Mouse (Mus musculus) intestine, embryonic 16.5 days (tissue): ENCODE measurements around the gene Nme7. TPM values are rescaled to one million over a fixed set of nuclear protein-coding genes. Genes with fewer than 3 reads are reported as not detected.

ENCODE experiments used
- ATAC-seq: fragments of 200-750 bp; cut with Nextera tagmentation; 2 replicates; pipeline ENCODE4 v1.8.0; 2017; ENCODE audit warnings: moderate TSS enrichment, moderate library complexity
- H3K27ac ChIP-seq: fragments of 300-500 bp; sonication (generic); 2 replicates; pipeline ENCODE4 v1.5.1; 2014; ENCODE audit warnings: mild to moderate bottlenecking, low read length
- H3K27me3 ChIP-seq: fragments of 300-500 bp; sonication (generic); replicated peaks from 2 replicates; pipeline ENCODE4 v1.6.1; 2014; ENCODE audit warnings: low read length, control low read depth, mixed read lengths; ENCODE audit not compliant: control insufficient read depth, insufficient read depth
- H3K36me3 ChIP-seq: fragments of 300-500 bp; sonication (generic); 2 replicates; pipeline ENCODE4 v1.6.1; 2014; ENCODE audit warnings: low read length, control low read depth; ENCODE audit not compliant: control insufficient read depth, insufficient read depth
- H3K4me1 ChIP-seq: fragments of 300-500 bp; sonication (generic); 2 replicates; pipeline ENCODE4 v1.6.1; 2014; ENCODE audit warnings: low read length, control low read depth, mixed read lengths; ENCODE audit not compliant: control insufficient read depth, insufficient read depth
- H3K4me2 ChIP-seq: fragments of 300-500 bp; sonication (generic); 2 replicates; pipeline ENCODE4 v1.6.1; 2014; ENCODE audit warnings: low read depth, low read length, control low read depth
- H3K4me3 ChIP-seq: fragments of 300-500 bp; sonication (generic); 2 replicates; pipeline ENCODE4 v1.5.1; 2014; ENCODE audit warnings: mild to moderate bottlenecking, low read length
- H3K9ac ChIP-seq: fragments of 300-500 bp; sonication (generic); 2 replicates; pipeline ENCODE4 v1.6.1; 2014; ENCODE audit warnings: low read depth, low read length
- H3K9me3 ChIP-seq: fragments of 300-500 bp; sonication (generic); 2 replicates; pipeline ENCODE4 v1.6.1; 2016; ENCODE audit warnings: low read length, control low read depth; ENCODE audit not compliant: control insufficient read depth
- WGBS: fragments of 180-500 bp; shearing (Covaris S2); extraction: QIAGEN DNeasy Blood & Tissue Kit; methylation state at CpG from one replicate; pipeline ENCODE4 v1.1.7; 2014; 5-methylcytosine and 5-hydroxymethylcytosine counted together
- polyA plus RNA-seq: library from polyadenylated mRNA; unstranded; fragments of >200 nt; fragmentation: Nextera tagmentation; extraction: Ambion mirVana; gene quantifications from 2 replicates; pipeline ENCODE4 v1.2.1, GENCODE M21; 2015

Gene Nme7
- polyA plus RNA-seq, 1 experiment from 2014 or later, result 30.8 TPM

- 54% methylated on average over 7 of the region's 7 CpGs for WGBS
- Histone ChIP-seq H3K27ac (peak overlapping the region; percentile 70), H3K36me3 (no peaks in the 10 kb centered on the region), H3K9me3 (no peaks in the 10 kb centered on the region), H3K9ac (no peak overlapping the region), H3K4me1 (peaks cover 3% of the 10 kb centered on the region; the same call in 1 of the 2 replicates), H3K4me2 (no peak overlapping the region), H3K4me3 (no peak overlapping the region), H3K27me3 (no peaks in the 10 kb centered on the region)
- peak; percentile 56 for ATAC-seq
Measured at GRCm38 (mm10) chr1:164411306-164411705, 107.4 kb downstream of the Nme7 start.

GRCm38 (mm10) chr1:164412906-164413305 is 109.0 kb downstream of the Nme7 start:
- peaks cover 7% of the 10 kb centered on the region; the same call in 1 of the 2 replicates for H3K4me1 ChIP-seq
- ATAC-seq, result peak; percentile 37
- H3K4me2 ChIP-seq, result no peak overlapping the region
- H3K4me3 ChIP-seq, result no peak overlapping the region
- no peak overlapping the region for H3K9ac ChIP-seq
- no peaks in the 10 kb centered on the region for H3K27me3 ChIP-seq
- 68% methylated on average over 9 of the region's 9 CpGs for WGBS
- no peaks in the 10 kb centered on the region for H3K9me3 ChIP-seq
- peak overlapping the region; percentile 53 for H3K27ac ChIP-seq
- H3K36me3 ChIP-seq, result no peaks in the 10 kb centered on the region

- no peak overlapping the region for H3K9ac ChIP-seq
- WGBS, result 84% methylated on average over 11 of the region's 11 CpGs
- no peaks in the 10 kb centered on the region for H3K9me3 ChIP-seq
- H3K4me2 ChIP-seq, result no peak overlapping the region
- no peaks in the 10 kb centered on the region for H3K27me3 ChIP-seq
- H3K36me3 ChIP-seq, result no peaks in the 10 kb centered on the region
- no peak for ATAC-seq
- peaks cover 11% of the 10 kb centered on the region for H3K4me1 ChIP-seq
- peak overlapping the region; percentile 54; the same call in 1 of the 2 replicates for H3K27ac ChIP-seq
- no peak overlapping the region for H3K4me3 ChIP-seq
Measured at GRCm38 (mm10) chr1:164413608-164414007, 109.7 kb downstream of the Nme7 start.

- Histone ChIP-seq H3K27ac (peak overlapping the region; percentile 92), H3K36me3 (no peaks in the 10 kb centered on the region), H3K27me3 (no peaks in the 10 kb centered on the region), H3K4me2 (0 out of 2 replicates have a peak overlapping the region, but pooled peaks have one; percentile 16), H3K4me3 (no peak overlapping the region), H3K9ac (peak overlapping the region; percentile 49; the same call in 1 of the 2 replicates), H3K9me3 (no peaks in the 10 kb centered on the region), H3K4me1 (peaks cover 11% of the 10 kb centered on the region)
- peak; percentile 87 for ATAC-seq
- 66% methylated on average over 2 of the region's 2 CpGs for WGBS
Measured at GRCm38 (mm10) chr1:164415347-164415751, 111.4 kb downstream of the Nme7 start.

- 74% methylated on average over 12 of the region's 12 CpGs for WGBS
- no peak overlapping the region for H3K4me2 ChIP-seq
- no peaks in the 10 kb centered on the region for H3K27me3 ChIP-seq
- H3K36me3 ChIP-seq, result no peaks in the 10 kb centered on the region
- H3K4me1 ChIP-seq, result peaks cover 11% of the 10 kb centered on the region
- H3K4me3 ChIP-seq, result no peak overlapping the region
- H3K9me3 ChIP-seq, result no peaks in the 10 kb centered on the region
- H3K27ac ChIP-seq, result peak overlapping the region; percentile 92
- no peak for ATAC-seq
- H3K9ac ChIP-seq, result no peak overlapping the region
Measured at GRCm38 (mm10) chr1:164416692-164417394, 112.9 kb downstream of the Nme7 start.

- Histone ChIP-seq H3K36me3 (no peaks in the 10 kb centered on the region), H3K27me3 (no peaks in the 10 kb centered on the region), H3K9ac (no peak overlapping the region), H3K4me2 (no peak overlapping the region), H3K4me3 (no peak overlapping the region), H3K9me3 (no peaks in the 10 kb centered on the region), H3K27ac (peak overlapping the region; percentile 92), H3K4me1 (peaks cover 11% of the 10 kb centered on the region)
- no peak for ATAC-seq
- WGBS, result 60% methylated on average over 3 of the region's 3 CpGs
Measured at GRCm38 (mm10) chr1:164417604-164418003, 113.7 kb downstream of the Nme7 start.

GRCm38 (mm10) chr1:164418320-164418719 is 114.4 kb downstream of the Nme7 start:
- no peak overlapping the region for H3K4me2 ChIP-seq
- H3K4me1 ChIP-seq, result peaks cover 11% of the 10 kb centered on the region
- 54% methylated on average over 10 of the region's 10 CpGs for WGBS
- H3K4me3 ChIP-seq, result no peak overlapping the region
- no peaks in the 10 kb centered on the region for H3K9me3 ChIP-seq
- no peaks in the 10 kb centered on the region for H3K36me3 ChIP-seq
- H3K9ac ChIP-seq, result no peak overlapping the region
- no peaks in the 10 kb centered on the region for H3K27me3 ChIP-seq
- ATAC-seq, result no peak
- peak overlapping the region; percentile 52 for H3K27ac ChIP-seq

GRCm38 (mm10) chr1:164419401-164419800 is 115.5 kb downstream of the Nme7 start:
- Histone ChIP-seq H3K27ac (peak overlapping the region; percentile 69), H3K36me3 (no peaks in the 10 kb centered on the region), H3K4me1 (peaks cover 11% of the 10 kb centered on the region), H3K9ac (no peak overlapping the region), H3K4me3 (no peak overlapping the region), H3K4me2 (no peak overlapping the region), H3K9me3 (no peaks in the 10 kb centered on the region), H3K27me3 (no peaks in the 10 kb centered on the region)
- 54% methylated on average over 8 of the region's 8 CpGs for WGBS
- no peak for ATAC-seq

- Histone ChIP-seq H3K4me2 (0 out of 2 replicates have a peak overlapping the region, but pooled peaks have one; percentile 5), H3K9me3 (no peaks in the 10 kb centered on the region; the same call in 1 of the 2 replicates), H3K4me1 (peaks cover 11% of the 10 kb centered on the region), H3K27me3 (no peaks in the 10 kb centered on the region), H3K4me3 (no peak overlapping the region), H3K27ac (peak overlapping the region; percentile 80), H3K36me3 (no peaks in the 10 kb centered on the region), H3K9ac (no peak overlapping the region)
- peak; percentile 91 for ATAC-seq
- WGBS, result 46% methylated on average over 6 of the region's 6 CpGs
Measured at GRCm38 (mm10) chr1:164420623-164421354, 116.9 kb downstream of the Nme7 start.
